Mouse (Mus musculus) embryonic fibroblast, embryonic 13.5 days (primary cell): ENCODE data around the gene Psmd8. TPM values are rescaled to one million over a fixed set of nuclear protein-coding genes. Genes with fewer than 3 reads are reported as not detected.
"Not testable (repeated sequence)": the region's sequence is repeated elsewhere in the genome, so short reads cannot be mapped to it uniquely, and the experiment has no call there.

Experiments
- H3K27ac ChIP-seq: 2 replicates; pipeline ENCODE4 v1.5.1; 2012; ENCODE audit warnings: low read length, control low read depth, inconsistent platforms; ENCODE audit not compliant: insufficient read depth
- H3K4me1 ChIP-seq: 2 replicates; pipeline ENCODE4 v1.6.1; 2011; ENCODE audit warnings: low read length; ENCODE audit not compliant: control insufficient read depth, insufficient read depth
- H3K4me3 ChIP-seq: 2 replicates; pipeline ENCODE4 v1.5.1; 2011; ENCODE audit warnings: mild to moderate bottlenecking, control low read depth, low read length; ENCODE audit not compliant: insufficient read depth
- CTCF ChIP-seq: IDR thresholded peaks from 2 replicates; pipeline ENCODE4 v1.5.1; 2011; ENCODE audit warnings: mild to moderate bottlenecking, control low read depth, low read length, moderate library complexity, borderline replicate concordance; ENCODE audit not compliant: insufficient read depth
- POLR2A ChIP-seq: IDR thresholded peaks from 2 replicates; pipeline ENCODE4 v1.6.1; 2011; ENCODE audit warnings: low read depth, mild to moderate bottlenecking, control low read depth, low read length, moderate library complexity
- polyA plus RNA-seq: library from polyadenylated mRNA; stranded (reverse); fragments of >200 nt; gene quantifications from 2 replicates; pipeline ENCODE4 v1.2.4, GENCODE M21; 2011; ENCODE audit warnings: low read depth; ENCODE audit not compliant: missing spikeins, insufficient read length

The Psmd8 gene
- polyA plus RNA-seq, 1 experiment, result 374 TPM

DNA sequence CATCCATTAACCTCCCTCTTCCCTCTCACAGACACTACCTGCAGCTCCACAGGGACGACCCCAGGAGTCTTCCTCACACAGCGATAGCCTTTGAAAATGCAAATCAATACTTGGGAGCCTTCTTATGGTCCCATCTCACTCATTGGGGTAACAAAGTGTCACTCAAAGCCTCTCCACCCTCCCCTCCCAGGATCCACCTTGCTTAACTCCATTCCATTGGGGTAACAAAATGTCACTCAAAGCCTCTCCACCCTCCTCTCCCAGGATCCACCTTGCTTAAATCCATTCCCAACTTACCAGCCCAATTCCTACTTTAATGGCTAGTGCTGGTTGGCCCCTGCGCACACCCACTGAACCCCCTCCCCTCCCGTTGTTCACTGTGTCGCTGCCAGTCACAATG is 22.2 kb downstream of the Psmd8 start:
- Histone ChIP-seq H3K27ac (no peak overlapping the region), H3K4me3 (no peak overlapping the region), H3K4me1 (no peaks in the 10 kb centered on the region)
- TF ChIP-seq POLR2A (peak; percentile 45; the same call in 1 of the 2 replicates), CTCF (no peak)

DNA sequence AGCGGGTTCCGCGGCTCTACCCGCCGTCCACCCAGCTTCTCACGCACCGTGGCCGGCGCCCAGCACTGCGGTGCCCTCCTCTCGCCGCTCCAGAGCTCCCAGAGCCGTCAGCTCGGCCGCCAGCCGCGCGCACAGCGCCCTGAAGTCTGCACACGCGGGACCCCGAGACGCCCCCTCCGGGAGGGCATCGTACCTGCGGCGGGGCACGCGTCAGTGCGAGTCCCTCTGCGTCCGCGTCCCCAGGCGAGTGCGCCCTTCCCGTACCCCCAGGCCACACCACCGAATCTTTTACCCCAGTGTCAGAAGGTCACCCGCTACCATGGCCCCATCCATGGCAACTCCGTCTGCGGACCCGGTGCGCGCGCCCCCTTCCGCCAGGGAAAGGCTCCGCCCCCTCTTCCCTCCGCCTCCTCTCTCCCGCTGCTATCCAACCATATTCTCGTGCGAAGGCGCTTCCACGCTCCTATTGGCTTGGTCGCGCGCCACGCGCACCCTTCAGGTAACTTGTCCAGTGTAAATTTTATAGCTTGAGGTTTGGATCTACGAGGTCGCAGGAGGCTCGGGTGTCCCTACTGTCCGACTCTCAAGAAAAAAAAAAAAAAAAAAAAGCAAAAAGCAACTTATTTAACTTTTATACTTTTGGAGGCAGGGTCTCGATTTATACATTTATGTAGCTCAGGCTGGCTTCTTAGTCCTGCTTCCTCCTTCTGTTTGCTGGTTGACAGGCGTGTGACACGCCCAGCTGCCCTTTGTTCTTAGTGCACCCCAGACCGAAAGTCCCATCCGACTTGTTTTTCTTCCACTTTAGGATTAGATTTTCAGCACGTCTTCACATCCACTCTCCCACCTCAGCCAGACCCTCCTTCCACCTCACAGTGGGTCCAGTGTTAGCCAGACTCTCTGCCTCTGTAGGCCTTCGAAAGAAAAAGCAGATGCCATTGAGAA is 24.4 kb downstream of the Psmd8 start, which contains the start of gene Fam98c:
Fam98c (minus strand) TSS at position 397 of the 945 bp plus-strand sequence.
- 0 out of 2 replicates have a peak within 1 kb of the TSS, but pooled peaks have one; percentile 9 for H3K27ac ChIP-seq
- TF ChIP-seq CTCF, result no peak
- peak; percentile 61; the same call in 1 of the 2 replicates for TF ChIP-seq POLR2A
- peak within 1 kb of the TSS; percentile 75 for H3K4me3 ChIP-seq
- H3K4me1 ChIP-seq, result no peaks in the 10 kb centered on the region

DNA sequence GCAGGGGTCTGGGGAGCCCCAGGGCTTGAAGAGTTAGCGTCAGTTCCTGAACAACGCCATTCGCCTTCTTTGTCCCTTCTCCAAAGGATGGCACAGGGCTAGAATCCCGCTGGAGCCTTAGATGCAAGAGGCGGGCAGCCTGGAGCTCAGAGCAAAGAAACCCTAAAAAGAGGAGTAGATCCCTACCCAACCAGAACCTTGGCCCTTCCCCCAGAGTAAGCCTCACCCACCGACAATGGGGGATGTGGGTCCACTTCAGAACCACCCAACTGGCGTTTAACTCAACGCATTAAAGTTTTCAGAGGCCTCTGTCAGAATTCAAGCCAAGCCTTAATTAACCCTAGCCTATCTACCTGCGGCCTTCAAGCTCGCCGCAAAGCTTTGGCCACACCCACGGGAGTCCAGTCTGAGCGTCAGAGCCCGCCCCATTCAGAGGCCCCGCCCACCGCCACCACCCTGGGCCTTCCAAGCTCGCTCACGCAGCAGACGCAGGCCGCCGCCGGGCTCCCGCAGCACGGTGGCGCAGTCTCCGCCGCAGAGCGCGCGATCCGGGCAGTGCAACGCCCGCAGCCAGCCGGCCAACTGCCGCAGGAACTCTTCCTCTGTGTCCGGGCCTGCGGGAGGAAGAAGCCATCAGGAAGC is 25.2 kb downstream of the Psmd8 start:
- H3K4me1 ChIP-seq, result no peaks in the 10 kb centered on the region
- TF ChIP-seq POLR2A (peak; percentile 66), CTCF (no peak)
- H3K27ac ChIP-seq, result 0 out of 2 replicates have a peak overlapping the region, but pooled peaks have one; percentile 9
- H3K4me3 ChIP-seq, result peak overlapping the region; percentile 75

DNA sequence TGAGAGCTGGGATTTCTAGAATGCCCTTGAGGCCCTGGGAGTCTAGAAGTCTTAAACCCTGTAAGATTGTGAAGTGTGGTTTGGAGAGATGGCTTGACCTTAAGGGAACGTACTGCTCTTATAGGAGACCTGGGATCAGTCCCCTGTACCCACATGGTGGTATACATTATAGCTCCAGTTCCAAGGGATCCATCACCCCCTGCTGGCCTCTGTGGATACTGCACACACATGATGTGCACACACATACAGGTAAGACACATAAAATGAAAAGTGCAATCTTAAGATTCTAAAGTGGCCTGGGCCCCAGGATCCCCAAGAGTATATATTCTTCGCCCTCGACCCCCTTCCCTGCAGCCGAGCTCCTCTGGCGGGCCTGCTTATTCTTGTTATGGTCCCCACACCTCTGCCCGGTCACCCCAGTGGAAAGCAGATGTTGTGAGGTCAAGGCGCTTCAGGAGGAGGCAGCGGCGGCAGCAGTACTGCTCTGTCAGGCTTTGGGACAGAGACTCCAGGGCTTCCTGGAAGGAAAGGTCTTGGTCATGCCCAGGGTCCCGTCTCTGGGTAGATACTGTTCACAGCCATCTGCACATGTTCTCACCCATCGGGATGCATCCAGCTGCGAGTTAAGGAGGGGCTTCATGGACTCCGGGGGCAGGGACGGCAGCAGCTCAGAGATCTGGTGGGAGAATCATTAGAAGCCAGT is 26.3 kb downstream of the Psmd8 start:
- H3K4me1 ChIP-seq, result no peaks in the 10 kb centered on the region
- H3K4me3 ChIP-seq, result no peak overlapping the region
- TF ChIP-seq POLR2A (no peak), CTCF (no peak)
- H3K27ac ChIP-seq, result no peak overlapping the region

DNA sequence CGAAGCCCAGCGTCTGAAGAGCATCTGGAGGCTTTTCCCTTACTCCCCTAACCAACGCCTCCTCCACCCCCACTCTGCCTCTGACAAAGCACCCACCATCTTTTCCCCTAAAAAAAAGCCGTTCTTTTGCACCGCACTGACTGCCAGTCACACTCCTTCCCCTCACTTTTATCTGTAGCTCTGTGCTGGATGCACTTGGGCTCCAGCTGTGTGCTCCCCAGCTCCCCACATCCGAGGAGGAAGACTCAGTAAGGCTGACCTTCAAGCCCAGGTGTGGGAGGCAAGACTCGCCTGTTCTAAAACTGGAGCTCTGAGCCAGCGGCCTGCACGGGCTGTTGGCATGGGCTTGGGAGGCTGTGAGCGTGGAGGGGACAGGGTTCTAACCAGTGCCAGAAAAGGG is 29.0 kb downstream of the Psmd8 start:
- Histone ChIP-seq H3K4me1 (no peaks in the 10 kb centered on the region), H3K4me3 (no peak overlapping the region), H3K27ac (no peak overlapping the region)
- TF ChIP-seq CTCF, result no peak
- no peak for TF ChIP-seq POLR2A

DNA sequence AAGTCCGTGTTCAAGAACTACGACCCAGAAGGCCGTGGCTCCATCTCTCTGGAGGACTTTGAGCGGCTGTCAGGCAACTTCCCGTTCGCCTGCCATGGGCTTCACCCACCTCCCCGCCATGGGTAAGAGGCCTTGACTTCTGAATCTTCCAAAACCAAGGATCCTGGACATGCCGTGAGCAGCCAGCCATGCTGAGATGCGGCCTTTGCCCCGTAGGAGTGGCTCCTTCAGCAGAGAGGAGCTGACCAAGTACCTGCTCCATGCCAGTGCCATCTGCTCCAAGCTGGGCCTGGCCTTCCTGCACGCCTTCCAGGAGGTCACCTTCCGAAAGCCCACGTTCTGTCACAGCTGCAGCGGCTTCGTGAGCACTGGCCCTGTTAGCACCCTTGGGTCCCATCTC is 31.7 kb downstream of the Psmd8 start:
- Histone ChIP-seq H3K27ac (no peak overlapping the region), H3K4me3 (no peak overlapping the region), H3K4me1 (no peaks in the 10 kb centered on the region)
- TF ChIP-seq CTCF, result no peak
- TF ChIP-seq POLR2A, result no peak

DNA sequence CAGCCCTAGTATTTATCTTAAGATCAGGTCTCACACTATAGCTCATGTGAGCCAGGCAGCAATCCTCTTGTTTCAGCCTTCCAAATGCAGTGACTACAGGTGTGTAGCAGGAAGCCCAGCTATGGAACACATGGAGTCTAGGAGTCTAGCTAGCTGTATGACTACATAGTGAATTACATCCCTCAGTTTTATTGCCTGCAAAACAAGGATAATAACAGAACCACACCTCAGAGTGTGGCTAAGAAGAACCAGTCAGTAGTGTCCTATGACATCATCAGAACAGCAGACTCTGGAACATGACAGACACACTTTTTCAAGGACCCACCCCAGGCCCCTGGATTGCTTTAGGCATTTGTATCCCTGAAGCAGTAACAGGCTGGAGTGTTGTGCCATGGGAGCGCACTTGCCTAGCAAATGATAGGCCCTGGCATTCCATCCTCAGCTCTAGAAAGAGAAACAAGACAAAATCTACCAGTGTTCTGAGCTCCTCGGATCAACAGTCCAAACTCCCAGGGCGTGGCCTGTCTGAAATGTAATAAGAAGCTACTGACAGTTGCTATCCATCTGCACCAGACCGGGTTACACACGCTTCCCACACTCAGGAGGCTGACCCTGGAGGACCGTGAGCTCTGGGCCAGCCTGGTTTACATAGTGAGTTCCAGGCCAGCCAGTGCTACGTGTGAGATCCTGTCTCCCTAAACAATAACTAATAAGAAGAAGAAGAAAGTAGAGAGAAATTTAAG is 33.7 kb downstream of the Psmd8 start:
- no peak overlapping the region for H3K4me3 ChIP-seq
- no peak for TF ChIP-seq POLR2A
- no peak for TF ChIP-seq CTCF
- no peak overlapping the region for H3K27ac ChIP-seq

DNA sequence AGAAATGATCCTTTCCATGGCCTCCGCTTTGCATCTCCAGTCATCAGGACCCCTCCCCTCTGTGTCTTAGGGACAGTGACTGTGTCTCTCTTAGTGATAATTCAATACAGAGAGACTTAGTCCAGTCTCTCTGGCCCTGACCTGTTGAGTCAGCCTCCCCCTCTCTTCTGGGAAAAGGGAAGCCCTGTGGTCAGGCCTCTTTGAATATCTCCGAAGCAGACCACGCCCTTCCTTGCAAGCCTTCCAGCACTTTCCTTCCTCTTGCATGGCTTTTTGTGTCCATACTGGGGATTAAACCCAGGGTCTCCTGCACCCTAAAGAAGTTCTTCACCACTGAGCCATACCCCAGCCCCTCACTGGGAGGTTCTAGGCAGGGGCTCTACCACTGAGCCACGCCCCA is 36.5 kb downstream of the Psmd8 start:
- no peaks in the 10 kb centered on the region for H3K4me1 ChIP-seq
- H3K4me3 ChIP-seq, result no peak overlapping the region
- H3K27ac ChIP-seq, result no peak overlapping the region
- TF ChIP-seq CTCF (no peak), POLR2A (no peak)

More for the DNA sequence above, 33.7 kb downstream of the Psmd8 start:
- no peaks in the 10 kb centered on the region for H3K4me1 ChIP-seq

DNA sequence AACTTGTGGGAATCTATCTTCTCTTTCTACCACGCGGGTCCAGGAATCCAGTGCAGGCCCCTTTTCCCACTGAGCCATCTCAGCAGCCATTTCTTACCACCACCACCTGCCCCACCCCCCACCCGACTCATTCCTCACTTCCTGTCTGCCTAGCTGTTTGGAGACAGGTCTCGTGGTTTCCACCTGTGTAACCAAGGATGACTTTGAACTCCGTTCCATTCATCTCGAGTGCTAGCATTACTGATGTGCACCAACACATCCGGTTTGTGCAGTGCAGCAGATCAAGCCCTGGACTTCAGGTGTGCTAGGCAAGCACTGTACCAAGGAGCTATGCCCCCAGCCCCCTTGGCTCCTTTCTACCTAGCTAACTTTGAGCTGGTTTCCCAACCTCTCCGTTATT is 39.1 kb downstream of the Psmd8 start:
- Histone ChIP-seq H3K27ac (no peak overlapping the region), H3K4me1 (no peaks in the 10 kb centered on the region), H3K4me3 (no peak overlapping the region)
- no peak for TF ChIP-seq CTCF
- TF ChIP-seq POLR2A, result no peak

DNA sequence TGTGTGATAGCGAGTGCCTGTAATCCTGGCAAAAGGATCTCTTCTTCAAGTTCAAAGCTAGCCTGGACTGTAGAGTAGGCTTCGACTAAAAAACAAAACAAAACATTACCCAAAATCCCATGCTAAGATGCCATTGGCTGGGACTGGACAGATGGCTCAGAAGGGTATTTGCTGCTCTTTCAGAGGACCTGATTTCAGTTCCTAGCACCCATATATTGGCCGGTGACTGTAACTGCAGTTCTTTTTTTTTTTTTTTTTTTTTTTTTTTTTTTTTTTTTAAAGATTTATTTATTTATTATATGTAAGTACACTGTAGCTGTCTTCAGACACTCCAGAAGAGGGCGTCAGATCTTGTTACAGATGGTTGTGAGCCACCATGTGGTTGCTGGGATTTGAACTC is 41.3 kb downstream of the Psmd8 start:
- not testable (repeated sequence) for H3K27ac ChIP-seq, H3K4me1 ChIP-seq, H3K4me3 ChIP-seq
